Mouse (Mus musculus) common myeloid progenitor, adult 5-6 weeks (primary cell): Measurements from ENCODE around the gene Taf8. TPM values are rescaled to one million over a fixed set of nuclear protein-coding genes. Genes with fewer than 3 reads are reported as not detected.
"Not testable (repeated sequence)": the region's sequence is repeated elsewhere in the genome, so short reads cannot be mapped to it uniquely, and the experiment has no call there.

Experiments
- ATAC-seq: replicated peaks from 2 replicates; pipeline ENCODE4 v1.8.0; 2016; ENCODE audit warnings: low read depth, mild to moderate bottlenecking, moderate TSS enrichment, inconsistent platforms; ENCODE audit not compliant: poor library complexity, severe bottlenecking
- total RNA-seq: library from RNA; stranded (forward); fragments of 200-1000, 187-1606 nt; gene quantifications from 2 replicates; pipeline ENCODE4 v1.2.3, GENCODE M21; 2017

Gene Taf8
- total RNA-seq, 1 experiment from 2014 or later = 64.5 TPM

- peak; percentile 85 for ATAC-seq
These were observed 19.6 kb upstream of the Taf8 start for GRCm38 (mm10) chr17:47521551-47522258.

DNA sequence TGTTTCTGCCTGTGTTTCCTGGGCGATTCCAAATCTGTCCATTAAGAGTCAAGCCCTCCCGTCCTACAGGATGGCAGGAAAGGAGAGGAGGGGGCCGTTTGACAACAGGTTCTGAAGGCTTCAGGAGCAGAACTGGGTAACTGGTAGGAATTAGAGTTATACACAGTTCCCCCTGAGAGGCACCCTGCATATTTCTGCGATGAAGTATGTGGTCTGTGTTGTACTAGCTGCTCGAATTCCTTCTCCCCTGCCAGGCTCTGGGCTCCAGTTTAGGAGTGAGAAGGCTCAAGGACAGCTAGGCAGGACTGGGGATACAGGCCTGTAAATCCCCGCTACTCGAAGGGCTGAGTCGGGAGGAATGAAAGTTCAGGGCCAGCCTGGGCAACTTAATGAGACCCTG is 16.1 kb upstream of the Taf8 start:
- no peak for ATAC-seq

DNA sequence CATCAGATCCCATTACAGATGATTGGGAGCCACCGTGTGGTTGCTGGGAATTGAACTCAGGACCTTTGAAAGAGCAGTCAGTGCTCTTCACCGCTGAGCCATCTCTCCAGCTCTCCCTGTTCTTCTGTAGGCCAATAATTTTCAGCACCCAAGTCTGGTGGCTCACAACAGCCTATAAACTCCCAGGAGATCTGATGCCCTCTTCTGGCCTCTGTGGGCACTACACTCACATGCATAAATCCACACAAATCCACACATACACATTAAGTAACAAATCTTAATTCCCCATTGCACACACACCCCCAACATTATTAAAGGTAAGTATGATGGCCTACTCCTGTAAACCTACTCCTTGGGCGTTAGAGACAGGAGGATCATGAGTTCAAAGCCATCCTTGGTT is 14.1 kb upstream of the Taf8 start:
- ATAC-seq = no peak

DNA sequence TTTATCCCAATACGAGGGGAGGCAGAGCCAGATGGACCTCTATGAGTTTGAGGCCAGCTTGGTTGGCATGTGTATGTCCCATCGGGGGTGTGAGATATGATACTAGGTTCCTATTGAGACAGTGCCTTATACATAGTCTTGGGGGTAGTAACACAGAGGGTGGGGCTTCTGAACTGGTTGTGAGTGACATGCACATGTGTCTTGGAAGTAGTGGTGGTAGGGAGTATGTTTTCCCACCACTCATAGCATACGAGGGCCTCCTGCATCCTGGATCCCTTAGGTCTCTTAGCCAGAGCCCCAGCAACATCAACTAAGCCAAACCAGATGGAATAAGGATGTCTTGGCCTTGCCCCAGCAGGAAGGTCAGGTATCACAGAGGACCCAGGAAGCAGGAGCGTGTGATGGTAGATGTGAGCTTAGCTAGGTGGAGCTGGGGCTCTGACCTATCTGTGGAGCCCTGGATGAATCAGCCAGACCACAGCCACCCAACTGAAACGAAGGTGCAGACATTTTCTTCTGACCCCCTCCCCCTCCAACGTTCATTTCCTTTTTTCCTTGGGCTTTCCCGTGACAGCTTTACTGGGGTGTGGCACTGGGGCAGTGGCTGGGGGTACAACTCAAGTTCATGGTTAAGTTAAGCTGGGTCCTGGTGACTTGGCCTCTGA is 13.2 kb upstream of the Taf8 start:
- ATAC-seq = 0 out of 2 replicates have a peak, but pooled peaks have one; percentile 7

GRCm38 (mm10) chr17:47512956-47513775 is 11.1 kb upstream of the Taf8 start:
- ATAC-seq = no peak

- peak; percentile 82 for ATAC-seq
These were observed 9.3 kb upstream of the Taf8 start for GRCm38 (mm10) chr17:47511111-47512020.

GRCm38 (mm10) chr17:47509031-47509705 is 7.1 kb upstream of the Taf8 start:
- ATAC-seq = no peak

GRCm38 (mm10) chr17:47508012-47508608 is 6.0 kb upstream of the Taf8 start:
- ATAC-seq = peak; percentile 70

DNA sequence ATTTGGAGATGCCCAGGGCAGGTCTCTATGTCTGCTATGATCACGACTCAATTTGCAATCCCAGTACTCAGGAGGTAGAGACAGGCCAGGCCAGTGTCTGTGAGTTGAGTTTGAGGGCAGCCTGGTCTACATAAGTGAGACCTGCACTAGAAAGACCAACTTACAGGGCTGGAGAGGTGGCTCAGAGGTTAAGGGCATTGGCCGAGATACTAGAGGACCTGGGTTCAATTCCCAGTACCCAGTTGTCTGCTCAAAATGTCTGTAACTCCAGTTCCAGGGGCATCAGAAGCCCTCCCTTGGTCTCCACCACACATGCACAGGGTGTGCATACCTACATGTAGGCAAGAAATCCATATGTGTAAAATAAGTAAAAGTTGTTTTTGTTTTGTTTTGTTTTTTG is 5.4 kb upstream of the Taf8 start:
- ATAC-seq = 0 out of 2 replicates have a peak, but pooled peaks have one; percentile 0

DNA sequence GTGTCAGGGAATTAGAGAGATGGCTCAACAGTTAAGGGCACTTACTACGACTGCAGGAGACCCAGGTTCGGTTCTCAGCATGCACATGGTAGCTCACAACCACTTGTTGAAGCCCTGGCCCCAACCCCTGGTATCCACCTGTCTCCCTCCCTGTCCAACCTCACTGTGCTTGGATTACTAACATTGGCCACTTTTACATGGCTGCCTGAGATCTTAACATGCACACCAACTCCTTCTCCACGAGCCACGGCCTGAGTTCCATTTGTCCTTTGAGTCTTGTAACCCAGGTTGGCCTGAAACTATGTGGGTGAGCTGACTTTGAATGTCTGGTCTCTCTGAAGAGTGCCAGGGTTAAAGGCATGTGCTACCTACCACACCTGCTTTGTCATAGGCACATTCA is 4.6 kb upstream of the Taf8 start:
- ATAC-seq = no peak

- no peak for ATAC-seq
These were observed 4.0 kb upstream of the Taf8 start for GRCm38 (mm10) chr17:47506042-47506441.

DNA sequence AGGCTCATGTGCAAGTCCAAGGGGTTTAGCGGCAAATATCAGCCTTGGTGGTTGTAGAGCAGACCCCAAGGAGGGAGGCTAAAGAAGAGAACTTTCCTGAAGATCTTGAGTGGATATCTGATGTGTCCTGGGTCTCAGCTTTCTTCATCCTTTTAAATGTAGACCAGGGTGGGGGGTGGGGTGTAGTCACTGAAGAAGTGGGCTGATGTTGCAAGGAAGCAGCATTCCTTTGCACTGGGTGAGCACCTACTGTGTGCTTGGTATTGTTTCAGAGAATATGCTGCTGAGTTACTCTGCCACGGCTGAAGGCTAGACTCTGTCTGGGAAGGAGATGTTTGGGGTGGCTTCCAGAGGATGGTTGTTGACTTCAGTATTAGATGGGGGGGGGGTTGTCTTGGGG is 3.5 kb upstream of the Taf8 start:
- no peak for ATAC-seq

- peak; percentile 31 for ATAC-seq
These were observed 2.9 kb upstream of the Taf8 start, which contains the start of gene Ccnd3 for GRCm38 (mm10) chr17:47504941-47505346. Gene Ccnd3, plus strand, starts transcription at chr17:47505051.

- ATAC-seq = no peak
These were observed 2.1 kb upstream of the Taf8 start for GRCm38 (mm10) chr17:47504228-47504627.

- ATAC-seq = no peak
These were observed 1.6 kb upstream of the Taf8 start for GRCm38 (mm10) chr17:47503689-47504088.

DNA sequence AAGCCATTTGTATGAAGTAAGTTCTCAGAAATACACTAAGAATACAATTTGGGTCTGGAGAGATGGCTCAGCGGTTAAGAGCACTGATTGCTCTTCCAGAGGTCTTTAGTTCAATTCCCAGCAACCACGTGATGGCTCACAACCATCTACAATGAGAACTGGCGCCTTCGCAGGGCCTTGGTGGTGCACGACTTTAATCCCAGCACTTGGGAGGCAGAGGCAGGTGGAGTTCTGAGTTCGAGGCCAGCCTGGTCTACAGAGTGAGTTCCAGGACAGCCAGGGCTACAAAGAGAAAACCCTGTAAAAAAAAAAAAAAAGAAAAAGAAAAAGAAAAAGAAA is 584 bp upstream of the Taf8 start:
- ATAC-seq = not testable (repeated sequence)

DNA sequence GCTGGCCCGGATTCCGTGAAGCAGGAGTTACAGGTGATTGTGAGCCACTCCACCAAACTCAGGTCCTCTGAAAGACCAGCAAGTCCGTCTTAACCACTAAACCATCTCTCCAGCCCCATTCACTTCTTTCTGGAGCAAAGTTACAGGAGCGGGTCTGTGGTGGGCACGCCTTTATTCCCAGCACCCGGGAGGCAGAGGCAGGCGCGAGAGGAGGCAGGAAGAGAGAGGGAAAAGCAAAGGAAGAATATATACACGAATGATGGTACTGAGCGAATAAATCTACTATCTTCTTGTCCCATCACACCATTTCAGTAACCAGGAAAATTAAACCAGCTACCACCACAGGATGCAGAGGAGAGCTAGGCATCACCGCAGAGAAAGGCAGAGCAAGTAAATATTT is 561 bp downstream of the Taf8 start:
- no peak for ATAC-seq

DNA sequence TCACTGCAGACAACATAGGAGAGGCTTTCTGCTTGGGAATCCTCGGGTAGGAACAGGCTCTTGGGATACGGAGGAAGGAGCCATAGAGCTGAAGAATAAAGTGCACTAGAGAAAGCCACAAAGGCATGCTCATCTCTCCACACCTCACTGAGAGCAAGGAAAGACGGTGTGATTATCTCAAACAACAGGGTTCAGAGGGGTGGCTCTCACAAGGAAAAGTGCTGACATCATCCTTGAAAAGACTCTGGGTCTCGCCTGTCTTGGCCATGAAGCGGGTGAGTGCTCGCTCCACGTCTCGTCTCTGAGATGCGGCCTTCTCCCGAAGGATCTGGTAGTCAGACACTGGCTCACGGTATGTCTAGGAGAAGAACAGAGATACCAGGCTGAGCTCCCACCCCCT is 8.0 kb downstream of the Taf8 start:
- no peak for ATAC-seq

GRCm38 (mm10) chr17:47493653-47494052 is 8.4 kb downstream of the Taf8 start:
- ATAC-seq = no peak
